Mouse (Mus musculus) lung, embryonic 14.5 days (tissue): ENCODE measurements around the gene Dab1. TPM values are rescaled to one million over a fixed set of nuclear protein-coding genes. Genes with fewer than 3 reads are reported as not detected.

Experiments used
- ATAC-seq: fragments of 200-750 bp; cut with Nextera tagmentation; 2 replicates; pipeline ENCODE4 v1.8.0; 2017; ENCODE audit warnings: mild to moderate bottlenecking, moderate TSS enrichment, moderate library complexity; ENCODE audit not compliant: insufficient read depth
- DNase-seq: peaks from one replicate; pipeline ENCODE4 v3.0.0-alpha.2; 2015
- H3K27ac ChIP-seq: fragments of 300-500 bp; sonication (generic); 2 replicates; pipeline ENCODE4 v1.5.1; 2014; ENCODE audit warnings: low read depth, mild to moderate bottlenecking, moderate library complexity
- H3K27me3 ChIP-seq: fragments of 300-500 bp; sonication (generic); 2 replicates; pipeline ENCODE4 v1.6.1; 2014; ENCODE audit warnings: low read length, control low read depth; ENCODE audit not compliant: insufficient read depth
- H3K36me3 ChIP-seq: fragments of 300-500 bp; sonication (generic); 2 replicates; pipeline ENCODE4 v1.6.1; 2014; ENCODE audit warnings: control low read depth; ENCODE audit not compliant: insufficient read depth
- H3K4me1 ChIP-seq: fragments of 300-500 bp; sonication (generic); 2 replicates; pipeline ENCODE4 v1.6.1; 2014; ENCODE audit warnings: antibody characterized with exemption, control low read depth; ENCODE audit not compliant: insufficient read depth
- H3K4me2 ChIP-seq: fragments of 300-500 bp; sonication (generic); 2 replicates; pipeline ENCODE4 v1.6.1; 2014; ENCODE audit warnings: mild to moderate bottlenecking
- H3K4me3 ChIP-seq: fragments of 300-500 bp; sonication (generic); 2 replicates; pipeline ENCODE4 v1.5.1; 2014; ENCODE audit warnings: low read depth, low read length
- H3K9ac ChIP-seq: fragments of 300-500 bp; sonication (generic); 2 replicates; pipeline ENCODE4 v1.6.1; 2014
- H3K9me3 ChIP-seq: fragments of 300-500 bp; sonication (generic); 2 replicates; pipeline ENCODE4 v1.6.1; 2016; ENCODE audit warnings: low read depth, low read length, control low read depth
- CTCF ChIP-seq: IDR thresholded peaks from 2 replicates; pipeline ENCODE4 v1.5.1; 2016; ENCODE audit warnings: antibody characterized with exemption, low read depth
- WGBS: fragments of 180-500 bp; shearing (Covaris S2); extraction: QIAGEN DNeasy Blood & Tissue Kit; methylation state at CpG from one replicate; pipeline ENCODE4 v1.1.7; 2014; 5-methylcytosine and 5-hydroxymethylcytosine counted together
- polyA plus RNA-seq: library from polyadenylated mRNA; unstranded; fragments of >200 nt; fragmentation: Nextera tagmentation; extraction: Ambion mirVana; gene quantifications from 2 replicates; pipeline ENCODE4 v1.2.1, GENCODE M21; 2014

The Dab1 gene
- polyA plus RNA-seq, 1 experiment from 2014 or later: 4.4 TPM

DNA sequence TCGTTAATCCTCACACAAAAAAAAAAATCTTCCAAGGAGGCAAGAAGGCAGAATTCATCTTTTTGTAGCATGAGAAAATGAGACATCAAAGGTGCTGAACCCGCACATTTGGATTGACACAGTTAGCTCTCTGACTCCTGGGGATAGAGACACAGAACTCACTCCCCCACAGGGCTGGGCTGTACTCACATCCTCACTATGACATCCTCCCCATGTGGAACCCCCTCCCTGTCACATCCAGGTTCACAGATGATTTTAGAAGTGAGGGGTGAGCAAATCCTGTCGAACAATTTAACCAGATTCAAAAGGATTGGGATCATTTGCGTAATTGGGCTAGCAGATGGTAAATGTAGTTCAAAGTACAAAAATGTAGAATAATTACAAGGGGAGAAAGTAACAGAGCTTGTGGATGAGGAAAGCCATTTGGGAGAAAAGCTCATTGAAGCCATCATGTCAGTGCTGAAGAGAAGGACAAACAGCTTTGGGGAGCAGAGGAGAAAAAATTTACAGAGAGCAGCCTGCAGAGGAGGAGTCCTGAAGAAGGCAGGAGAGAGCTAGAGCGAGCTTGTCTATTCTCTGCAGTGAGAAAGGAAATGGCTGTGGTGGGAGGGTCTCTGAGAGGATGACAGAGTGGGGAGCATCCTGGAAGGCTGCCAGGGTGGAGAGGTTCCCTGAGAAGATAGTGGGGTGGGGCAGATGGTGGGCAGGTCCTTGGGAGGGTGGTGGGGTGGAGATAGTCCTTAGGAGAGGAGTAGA is 890.2 kb downstream of the Dab1 start:
- ATAC-seq (no peak), DNase-seq (peak; percentile 9)
- TF ChIP-seq CTCF: no peak
- WGBS: 65% methylated on average over 5 of the region's 5 CpGs
- no peaks in the 10 kb centered on the region for H3K27me3 ChIP-seq
- H3K9me3 ChIP-seq: no peaks in the 10 kb centered on the region
- H3K4me3 ChIP-seq: no peak overlapping the region
- no peaks in the 10 kb centered on the region for H3K36me3 ChIP-seq
- H3K4me1 ChIP-seq: no peaks in the 10 kb centered on the region
- H3K9ac ChIP-seq: no peak overlapping the region
- H3K27ac ChIP-seq: no peak overlapping the region
- H3K4me2 ChIP-seq: no peak overlapping the region

DNA sequence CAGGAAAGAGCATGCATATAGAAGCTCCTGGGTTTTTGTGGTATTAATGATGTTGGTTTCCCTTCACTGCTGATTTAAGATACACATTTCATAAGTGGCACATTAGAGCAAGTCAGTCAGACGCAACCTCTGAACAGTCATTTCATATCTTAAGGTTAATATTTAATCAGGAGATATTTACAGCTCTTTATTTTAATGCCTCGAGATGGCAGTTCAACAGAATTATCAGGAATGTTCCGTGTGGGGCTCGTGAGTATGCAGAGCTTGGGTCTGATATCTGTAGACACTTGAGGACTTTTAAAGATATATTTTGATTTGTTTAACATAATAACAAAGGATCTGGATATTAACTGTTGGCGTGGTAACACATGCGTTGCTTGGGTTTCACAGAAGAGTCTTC is 892.7 kb downstream of the Dab1 start:
- H3K9ac ChIP-seq: no peak overlapping the region
- H3K27ac ChIP-seq: no peak overlapping the region
- H3K4me1 ChIP-seq: no peaks in the 10 kb centered on the region
- WGBS: 56% methylated on average over 6 of the region's 6 CpGs
- no peaks in the 10 kb centered on the region for H3K9me3 ChIP-seq
- H3K36me3 ChIP-seq: no peaks in the 10 kb centered on the region
- no peak for TF ChIP-seq CTCF
- DNase-seq (no peak), ATAC-seq (no peak)
- H3K4me2 ChIP-seq: no peak overlapping the region
- no peaks in the 10 kb centered on the region for H3K27me3 ChIP-seq
- no peak overlapping the region for H3K4me3 ChIP-seq

DNA sequence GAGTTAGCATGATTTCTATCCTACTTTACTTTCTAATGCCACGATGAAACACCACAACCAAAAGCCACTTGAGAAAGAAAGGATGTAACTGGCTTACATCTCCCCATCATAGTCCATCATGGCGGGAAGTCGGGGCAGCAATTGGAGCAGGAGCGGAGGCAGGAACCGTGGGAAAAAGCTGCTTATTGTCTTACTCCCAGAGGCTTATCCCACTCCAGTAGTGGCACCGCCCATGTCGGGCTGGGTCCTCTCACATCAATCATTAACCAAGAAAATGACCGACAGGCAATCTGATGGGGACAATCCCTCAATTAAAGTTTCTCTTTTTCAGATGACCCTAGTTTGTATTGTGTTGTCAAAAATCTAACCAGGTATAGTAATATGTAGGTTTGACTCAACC is 893.4 kb downstream of the Dab1 start:
- TF ChIP-seq CTCF: no peak
- H3K36me3 ChIP-seq: no peaks in the 10 kb centered on the region
- H3K4me1 ChIP-seq: no peaks in the 10 kb centered on the region
- DNase-seq: no peak
- no peak overlapping the region for H3K9ac ChIP-seq
- no peak for ATAC-seq
- H3K4me3 ChIP-seq: no peak overlapping the region
- H3K9me3 ChIP-seq: no peaks in the 10 kb centered on the region
- no peak overlapping the region for H3K4me2 ChIP-seq
- no peak overlapping the region for H3K27ac ChIP-seq
- 76% methylated on average over 8 of the region's 8 CpGs for WGBS
- H3K27me3 ChIP-seq: no peaks in the 10 kb centered on the region

DNA sequence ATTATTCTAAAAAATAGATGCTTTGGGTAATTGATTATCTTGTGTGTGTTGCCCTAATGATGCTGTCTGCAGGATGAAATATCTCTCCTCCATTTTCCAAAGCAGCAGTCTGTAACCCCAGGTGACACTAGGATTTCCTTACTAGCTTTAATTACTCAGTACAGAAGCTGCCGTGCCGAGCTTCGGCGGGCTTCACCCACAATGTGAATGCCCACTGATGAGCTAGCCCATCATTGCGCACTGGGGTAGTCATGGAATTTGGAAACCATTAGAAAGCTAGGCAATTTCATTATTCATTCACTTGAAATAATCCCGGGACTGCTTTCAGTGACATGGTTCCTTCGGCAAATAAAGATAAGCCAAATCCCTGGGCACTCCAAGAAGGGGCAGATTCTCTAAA is 894.5 kb downstream of the Dab1 start:
- no peak for ATAC-seq

DNA sequence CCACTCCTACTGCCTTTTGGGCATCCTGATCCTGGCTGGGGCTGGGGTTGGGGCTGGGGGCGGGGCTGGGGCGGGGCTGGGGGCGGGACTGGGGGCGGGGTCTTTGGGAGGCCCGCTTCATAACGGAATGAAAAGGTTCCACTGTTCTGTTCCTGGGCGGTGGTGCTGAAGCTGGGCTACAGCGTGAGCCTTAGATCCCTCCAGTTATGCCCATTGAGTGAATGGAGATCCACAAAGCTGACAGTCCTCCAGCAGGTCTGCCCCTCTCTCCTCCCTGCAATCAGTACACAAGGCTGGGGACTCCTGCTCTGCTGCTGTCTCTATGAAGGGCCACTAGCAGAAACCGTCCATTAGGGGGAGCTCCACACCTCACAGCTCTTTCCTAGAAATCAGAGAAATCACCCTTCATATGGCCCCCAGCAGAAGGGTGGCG is 895.4 kb downstream of the Dab1 start:
- Histone ChIP-seq H3K27ac (no peak overlapping the region), H3K9ac (no peak overlapping the region), H3K4me3 (no peak overlapping the region), H3K27me3 (no peaks in the 10 kb centered on the region), H3K4me2 (peak overlapping the region; percentile 47), H3K36me3 (no peaks in the 10 kb centered on the region), H3K4me1 (no peaks in the 10 kb centered on the region), H3K9me3 (no peaks in the 10 kb centered on the region)
- peak; percentile 73 for TF ChIP-seq CTCF
- DNase-seq (peak; percentile 75), ATAC-seq (peak; percentile 74)
- WGBS: 4% methylated on average over 10 of the region's 10 CpGs

More for the DNA sequence above, 894.5 kb downstream of the Dab1 start:
- Histone ChIP-seq H3K27me3 (no peaks in the 10 kb centered on the region), H3K4me3 (no peak overlapping the region), H3K9me3 (no peaks in the 10 kb centered on the region), H3K36me3 (no peaks in the 10 kb centered on the region), H3K9ac (no peak overlapping the region), H3K27ac (no peak overlapping the region), H3K4me2 (no peak overlapping the region), H3K4me1 (no peaks in the 10 kb centered on the region)
- no peak for DNase-seq
- TF ChIP-seq CTCF: no peak
- WGBS: 74% methylated on average over 7 of the region's 7 CpGs

DNA sequence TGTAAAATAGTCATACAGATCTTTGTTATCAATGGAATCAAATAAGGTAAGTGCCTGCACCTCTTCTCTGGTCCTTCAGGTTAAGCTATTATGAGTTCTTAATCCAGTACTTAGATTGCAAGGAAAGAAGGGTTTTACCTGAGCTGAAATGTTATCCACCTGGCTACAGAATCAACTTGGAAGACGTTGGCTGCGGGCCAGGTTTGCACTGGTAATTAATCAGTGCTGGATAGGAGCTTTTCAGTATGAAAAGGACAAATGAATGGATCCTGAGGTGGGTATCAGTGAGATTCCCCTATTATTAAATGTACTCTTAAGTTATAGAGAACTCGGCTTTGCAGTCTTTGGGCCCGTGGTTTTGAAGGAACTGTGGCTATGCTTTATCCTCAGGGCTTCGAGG is 896.5 kb downstream of the Dab1 start:
- H3K9ac ChIP-seq: no peak overlapping the region
- 60% methylated on average over 5 of the region's 5 CpGs for WGBS
- H3K4me2 ChIP-seq: no peak overlapping the region
- no peaks in the 10 kb centered on the region for H3K36me3 ChIP-seq
- H3K4me3 ChIP-seq: no peak overlapping the region
- no peak for DNase-seq
- no peaks in the 10 kb centered on the region for H3K4me1 ChIP-seq
- no peak for TF ChIP-seq CTCF
- H3K27me3 ChIP-seq: no peaks in the 10 kb centered on the region
- H3K27ac ChIP-seq: no peak overlapping the region
- no peaks in the 10 kb centered on the region for H3K9me3 ChIP-seq
- ATAC-seq: no peak

DNA sequence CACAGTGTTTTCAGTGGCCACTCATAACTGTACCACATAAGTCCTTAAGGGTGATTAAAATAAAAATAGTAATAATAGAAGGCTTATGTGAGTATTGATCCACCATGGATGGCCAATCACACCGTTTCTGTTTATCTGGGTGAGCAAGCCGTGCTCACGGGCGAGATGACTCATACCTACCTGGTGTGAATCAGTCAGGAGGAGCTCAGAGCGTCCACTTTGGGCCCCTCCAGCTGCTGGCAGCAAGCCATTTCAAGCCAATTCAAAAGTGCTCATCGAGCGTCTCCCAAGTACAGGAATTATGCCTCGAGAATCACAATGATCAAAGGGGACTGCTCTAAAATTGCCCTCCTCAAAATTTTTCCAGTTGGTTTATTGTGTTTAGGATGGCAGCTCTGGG is 903.2 kb downstream of the Dab1 start:
- DNase-seq (peak; percentile 52), ATAC-seq (no peak)
- H3K9ac ChIP-seq: no peak overlapping the region
- no peak overlapping the region for H3K4me3 ChIP-seq
- no peaks in the 10 kb centered on the region for H3K36me3 ChIP-seq
- 36% methylated on average over 8 of the region's 8 CpGs for WGBS
- H3K9me3 ChIP-seq: no peaks in the 10 kb centered on the region
- H3K4me2 ChIP-seq: no peak overlapping the region
- H3K4me1 ChIP-seq: no peaks in the 10 kb centered on the region
- no peak for TF ChIP-seq CTCF
- H3K27ac ChIP-seq: no peak overlapping the region
- H3K27me3 ChIP-seq: no peaks in the 10 kb centered on the region
